Mouse (Mus musculus) liver, embryonic 12.5 days (tissue): ENCODE measurements around the gene Nutf2. TPM values are rescaled to one million over a fixed set of nuclear protein-coding genes. Genes with fewer than 3 reads are reported as not detected.
A peak's percentile ranks its signal among the peaks of the same experiment; 100 is the strongest.

ENCODE experiments used
- ATAC-seq: fragments of 200-750 bp; cut with Nextera tagmentation; 2 replicates; pipeline ENCODE4 v1.8.0; 2017; ENCODE audit warnings: moderate number of reproducible peaks, mild to moderate bottlenecking, moderate library complexity
- H3K27ac ChIP-seq: fragments of 300-500 bp; sonication (generic); 2 replicates; pipeline ENCODE4 v1.5.1; 2016; ENCODE audit warnings: mild to moderate bottlenecking
- H3K27me3 ChIP-seq: fragments of 300-500 bp; sonication (generic); replicated peaks from 2 replicates; pipeline ENCODE4 v1.6.1; 2016; ENCODE audit warnings: mild to moderate bottlenecking, moderate library complexity
- H3K36me3 ChIP-seq: fragments of 300-500 bp; sonication (generic); 2 replicates; pipeline ENCODE4 v1.6.1; 2016; ENCODE audit warnings: mild to moderate bottlenecking, moderate library complexity
- H3K4me1 ChIP-seq: fragments of 300-500 bp; sonication (generic); 2 replicates; pipeline ENCODE4 v1.6.1; 2016
- H3K4me2 ChIP-seq: fragments of 300-500 bp; sonication (generic); 2 replicates; pipeline ENCODE4 v1.6.1; 2016; ENCODE audit warnings: mild to moderate bottlenecking, moderate library complexity
- H3K4me3 ChIP-seq: fragments of 300-500 bp; sonication (generic); 2 replicates; pipeline ENCODE4 v1.5.1; 2016; ENCODE audit warnings: mild to moderate bottlenecking, moderate library complexity
- H3K9ac ChIP-seq: fragments of 300-500 bp; sonication (generic); 2 replicates; pipeline ENCODE4 v1.6.1; 2016; ENCODE audit warnings: mild to moderate bottlenecking, moderate library complexity
- H3K9me3 ChIP-seq: fragments of 300-500 bp; sonication (generic); replicated peaks from 2 replicates; pipeline ENCODE4 v1.6.1; 2016; ENCODE audit warnings: mild to moderate bottlenecking, moderate library complexity
- WGBS: fragments of 180-500 bp; shearing (Covaris S2); methylation state at CpG from one replicate; pipeline ENCODE4 v1.1.7; 2016; ENCODE audit not compliant: insufficient replicate concordance; 5-methylcytosine and 5-hydroxymethylcytosine counted together
- polyA plus RNA-seq: library from polyadenylated mRNA; unstranded; fragments of >200 nt; fragmentation: Nextera tagmentation; extraction: Ambion mirVana; gene quantifications from 2 replicates; pipeline ENCODE4 v1.2.1, GENCODE M21; 2016

The Nutf2 gene
- polyA plus RNA-seq, 1 experiment from 2014 or later = 183 TPM

DNA sequence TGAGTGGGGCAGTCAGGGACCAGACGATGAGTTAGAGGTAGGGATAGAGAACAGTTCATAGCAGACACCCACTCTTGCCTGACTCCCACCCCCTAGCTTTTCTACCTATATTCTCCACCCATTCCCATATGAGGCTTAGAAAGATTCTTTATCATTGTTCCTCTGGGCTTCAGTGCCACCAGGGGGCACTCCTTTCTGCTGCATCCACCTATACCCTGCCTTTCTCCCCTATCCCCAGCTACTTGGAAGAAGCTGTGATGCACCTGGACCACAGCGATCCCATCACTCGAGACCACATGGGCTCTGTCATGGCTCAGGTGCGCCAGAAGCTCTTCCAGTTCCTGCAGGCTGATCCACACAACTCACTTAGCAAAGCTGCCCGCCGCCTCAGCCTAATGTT is 32.1 kb downstream of the Nutf2 start:
- ATAC-seq = no peak

GRCm38 (mm10) chr8:105893339-105893738 is 33.0 kb downstream of the Nutf2 start, which contains the start of gene Nrn1l:
Gene Nrn1l, plus strand, starts transcription at chr8:105893567.
- H3K4me2 ChIP-seq = no peak within 1 kb of the TSS

More for the DNA sequence above, 32.1 kb downstream of the Nutf2 start:
- 79% methylated on average over 6 of the region's 6 CpGs for WGBS
- no peak overlapping the region for H3K27ac ChIP-seq
- peaks cover 72% of the 10 kb centered on the region for H3K36me3 ChIP-seq
- no peak overlapping the region for H3K4me3 ChIP-seq
- no peaks in the 10 kb centered on the region for H3K27me3 ChIP-seq
- peaks cover 6% of the 10 kb centered on the region for H3K4me1 ChIP-seq
- H3K9ac ChIP-seq = no peak overlapping the region
- no peaks in the 10 kb centered on the region for H3K9me3 ChIP-seq
- no peak overlapping the region for H3K4me2 ChIP-seq

DNA sequence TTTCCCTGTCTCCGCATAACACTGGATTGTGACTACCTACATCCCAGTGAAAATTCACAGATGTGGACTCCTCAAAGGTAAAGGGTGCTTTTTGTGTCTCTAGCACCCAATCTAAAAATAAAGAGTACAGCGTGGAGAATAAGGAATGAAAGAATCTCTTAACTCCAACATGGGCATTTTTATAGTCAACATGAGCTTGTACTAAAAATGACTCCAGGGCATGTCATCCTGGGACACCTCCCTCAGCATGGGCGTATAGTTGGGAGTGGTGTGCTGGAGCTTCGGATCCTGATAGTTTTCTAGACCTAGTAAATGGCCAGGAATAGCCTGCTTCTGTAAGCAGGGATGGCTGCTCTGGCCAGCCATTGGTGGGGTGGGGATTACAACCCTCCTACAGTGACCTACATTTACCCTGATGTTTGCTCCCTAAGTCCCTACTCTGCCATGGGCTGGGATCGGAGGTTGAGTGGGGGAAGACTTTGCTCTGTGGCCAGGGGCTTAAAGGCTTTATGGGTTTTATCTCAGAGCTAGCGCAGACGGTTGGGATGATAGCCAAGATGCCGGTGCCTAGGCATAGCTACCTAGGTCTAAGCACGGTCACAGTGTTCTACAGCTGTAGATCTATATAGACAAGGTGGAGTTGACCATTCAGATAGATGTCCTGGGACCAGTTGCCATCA is 37.6 kb downstream of the Nutf2 start:
- peaks cover 25% of the 10 kb centered on the region for H3K4me1 ChIP-seq
- ATAC-seq = no peak
- H3K36me3 ChIP-seq = peaks cover 17% of the 10 kb centered on the region
- H3K9me3 ChIP-seq = no peaks in the 10 kb centered on the region
- no peak overlapping the region for H3K9ac ChIP-seq
- H3K4me2 ChIP-seq = no peak overlapping the region
- no peak overlapping the region for H3K27ac ChIP-seq
- H3K27me3 ChIP-seq = no peaks in the 10 kb centered on the region
- WGBS = 65% methylated on average over 9 of the region's 9 CpGs
- no peak overlapping the region for H3K4me3 ChIP-seq

More at GRCm38 (mm10) chr8:105893339-105893738, 33.0 kb downstream of the Nutf2 start, which contains the start of gene Nrn1l:
- ATAC-seq = peak; percentile 65; the same call in 1 of the 2 replicates
- H3K4me1 ChIP-seq = peaks cover 6% of the 10 kb centered on the region
- H3K9ac ChIP-seq = no peak within 1 kb of the TSS
- H3K36me3 ChIP-seq = peaks cover 63% of the 10 kb centered on the region
- no peaks in the 10 kb centered on the region for H3K27me3 ChIP-seq
- H3K4me3 ChIP-seq = no peak within 1 kb of the TSS
- WGBS = 31% methylated on average over 11 of the region's 11 CpGs
- H3K27ac ChIP-seq = no peak within 1 kb of the TSS
- H3K9me3 ChIP-seq = no peaks in the 10 kb centered on the region

GRCm38 (mm10) chr8:105900180-105900940 is 40.0 kb downstream of the Nutf2 start, which contains the start of gene Pskh1:
Gene Pskh1, plus strand, starts transcription at chr8:105900441.
- H3K9me3 ChIP-seq = no peaks in the 10 kb centered on the region
- H3K4me1 ChIP-seq = peaks cover 19% of the 10 kb centered on the region
- H3K9ac ChIP-seq = peak within 1 kb of the TSS; percentile 99
- peak within 1 kb of the TSS; percentile 96 for H3K27ac ChIP-seq
- WGBS = under 1% methylated on average over 68 of the region's 68 CpGs
- H3K27me3 ChIP-seq = no peaks in the 10 kb centered on the region
- peak; percentile 89 for ATAC-seq
- peak within 1 kb of the TSS; percentile 75 for H3K4me2 ChIP-seq
- H3K36me3 ChIP-seq = peaks cover 3% of the 10 kb centered on the region; the same call in 1 of the 2 replicates
- peak within 1 kb of the TSS; percentile 93 for H3K4me3 ChIP-seq

GRCm38 (mm10) chr8:105900941-105901616 is 40.7 kb downstream of the Nutf2 start:
- Histone ChIP-seq H3K4me2 (peak overlapping the region; percentile 75), H3K36me3 (peaks cover 3% of the 10 kb centered on the region; the same call in 1 of the 2 replicates), H3K9ac (peak overlapping the region; percentile 99), H3K4me1 (peaks cover 19% of the 10 kb centered on the region), H3K27me3 (no peaks in the 10 kb centered on the region), H3K4me3 (peak overlapping the region; percentile 93), H3K9me3 (no peaks in the 10 kb centered on the region), H3K27ac (peak overlapping the region; percentile 96)
- WGBS = 13% methylated on average over 16 of the region's 16 CpGs
- ATAC-seq = peak; percentile 64

GRCm38 (mm10) chr8:105919390-105919789 is 59.0 kb downstream of the Nutf2 start:
- Histone ChIP-seq H3K9ac (no peak overlapping the region), H3K27ac (no peak overlapping the region), H3K4me2 (no peak overlapping the region), H3K27me3 (no peaks in the 10 kb centered on the region), H3K9me3 (no peaks in the 10 kb centered on the region), H3K4me3 (no peak overlapping the region), H3K36me3 (peaks cover 25% of the 10 kb centered on the region), H3K4me1 (peaks cover 4% of the 10 kb centered on the region; the same call in 1 of the 2 replicates)
- ATAC-seq = no peak
- WGBS = 63% methylated on average over 3 of the region's 3 CpGs

- Histone ChIP-seq H3K4me1 (peaks cover 15% of the 10 kb centered on the region), H3K27me3 (no peaks in the 10 kb centered on the region), H3K27ac (no peak overlapping the region), H3K4me3 (no peak overlapping the region), H3K4me2 (no peak overlapping the region), H3K36me3 (peaks cover 10% of the 10 kb centered on the region), H3K9me3 (no peaks in the 10 kb centered on the region), H3K9ac (no peak overlapping the region)
- WGBS = 60% methylated on average over 3 of the region's 3 CpGs
- no peak for ATAC-seq
These were observed 64.7 kb downstream of the Nutf2 start for GRCm38 (mm10) chr8:105925123-105925522.

Other genes starting within 250 kb of the Nutf2 start
- 89.0 and 93.5 TPM in 2 replicates for gene Ctcf, start 224.0 kb upstream of the Nutf2 start, polyA plus RNA-seq
- gene Agrp, start 223.2 kb upstream of the Nutf2 start, polyA plus RNA-seq = 0.22 TPM in 1 of 2 replicates, not detected in the other
- 0.86 TPM in 2 replicates for gene Carmil2, start 174.3 kb upstream of the Nutf2 start, polyA plus RNA-seq
- gene Acd, start 159.5 kb upstream of the Nutf2 start, polyA plus RNA-seq = 32.3 and 34.1 TPM in 2 replicates
- 9.2 and 10.8 TPM in 2 replicates for gene Pard6a, start 159.4 kb upstream of the Nutf2 start, polyA plus RNA-seq
- 0.23 TPM in 1 of 2 replicates, not detected in the other for gene 4933405L10Rik, start 152.9 kb upstream of the Nutf2 start, polyA plus RNA-seq
- 11.2 and 12.4 TPM in 2 replicates for gene Enkd1, start 152.4 kb upstream of the Nutf2 start, polyA plus RNA-seq
- 4.5 and 5.1 TPM in 2 replicates for gene Gfod2, start 101.9 kb upstream of the Nutf2 start, polyA plus RNA-seq
- gene Ranbp10, start 33.2 kb upstream of the Nutf2 start, polyA plus RNA-seq = 37.7 and 37.8 TPM in 2 replicates
- gene Tsnaxip1, start 32.8 kb upstream of the Nutf2 start, polyA plus RNA-seq = 0.12 and 0.19 TPM in 2 replicates
- gene Cenpt, start 7.3 kb upstream of the Nutf2 start, polyA plus RNA-seq = 29.0 and 29.2 TPM in 2 replicates
- 53.0 and 53.2 TPM in 2 replicates for gene Thap11, start 5.4 kb upstream of the Nutf2 start, polyA plus RNA-seq
- 30.1 and 30.9 TPM in 2 replicates for gene Edc4, start 20.3 kb downstream of the Nutf2 start, polyA plus RNA-seq
- 0.29 TPM in 1 of 2 replicates, not detected in the other for gene Nrn1l, start 33.0 kb downstream of the Nutf2 start, polyA plus RNA-seq
- gene Pskh1, start 39.9 kb downstream of the Nutf2 start, polyA plus RNA-seq = 13.1 and 14.3 TPM in 2 replicates
- gene Ctrl, start 73.3 kb downstream of the Nutf2 start, polyA plus RNA-seq = 0.94 and 1.0 TPM in 2 replicates
- 77.2 and 84.6 TPM in 2 replicates for gene Psmb10, start 77.9 kb downstream of the Nutf2 start, polyA plus RNA-seq
- 26.3 and 29.2 TPM in 2 replicates for gene Lcat, start 82.8 kb downstream of the Nutf2 start, polyA plus RNA-seq
- 18.2 and 18.6 TPM in 2 replicates for gene Slc12a4, start 105.5 kb downstream of the Nutf2 start, polyA plus RNA-seq
- not detected in 2 replicates for gene Dpep3, start 118.8 kb downstream of the Nutf2 start, polyA plus RNA-seq
- 16.0 and 16.5 TPM in 2 replicates for gene Dus2, start 130.8 kb downstream of the Nutf2 start, polyA plus RNA-seq
- not detected in 2 replicates for gene Dpep2nb, start 145.4 kb downstream of the Nutf2 start, polyA plus RNA-seq
- gene Ddx28, start 151.3 kb downstream of the Nutf2 start, polyA plus RNA-seq = 14.7 TPM in 2 replicates
- 5.0 and 5.8 TPM in 2 replicates for gene Nfatc3, start 198.3 kb downstream of the Nutf2 start, polyA plus RNA-seq